Mouse (Mus musculus) T-helper 1 cell (primary cell): ENCODE results near the gene Agps.

ENCODE experiments used
- in situ Hi-C: fragments of 300-600 bp; cut with MboI, MseI; formaldehyde crosslinking; loops from one replicate; pipeline ENCODE4 v1.15.1; 2025; ENCODE audit warnings: high pct_unique_total_duplicates

Agps gene

GRCm38 (mm10) chr2:75831881-75832633, at the start of gene Agps:
Agps (plus strand) TSS chr2:75832177.
- in situ Hi-C loops: no loop called here

- in situ Hi-C loops: no loop called here
Measured at GRCm38 (mm10) chr2:75786075-75786474, 45.9 kb upstream of the Agps start.

GRCm38 (mm10) chr2:75788511-75788910, 43.5 kb upstream of the Agps start:
- in situ Hi-C loops: no loop called here

GRCm38 (mm10) chr2:75789959-75790523, 41.9 kb upstream of the Agps start:
- in situ Hi-C loops: no loop called here

GRCm38 (mm10) chr2:75791561-75792308, 40.2 kb upstream of the Agps start:
- in situ Hi-C loops: no loop called here

- in situ Hi-C loops: no loop called here
Measured at GRCm38 (mm10) chr2:75792377-75793203, 39.4 kb upstream of the Agps start.

GRCm38 (mm10) chr2:75796181-75796580, 35.8 kb upstream of the Agps start:
- in situ Hi-C loops: loop anchor here (5.0 kb wide), 1 partner anchor 41 kb away; no protein-coding TSS in a partner anchor

- in situ Hi-C loops: loop anchor here (5.0 kb wide), 1 partner anchor 39 kb away; no protein-coding TSS in a partner anchor
Measured at GRCm38 (mm10) chr2:75798434-75798970, 33.5 kb upstream of the Agps start.

GRCm38 (mm10) chr2:75805767-75806166, 26.2 kb upstream of the Agps start:
- in situ Hi-C loops: no loop called here

- in situ Hi-C loops: no loop called here
Measured at GRCm38 (mm10) chr2:75806891-75807290, 25.1 kb upstream of the Agps start.

- in situ Hi-C loops: no loop called here
Measured at GRCm38 (mm10) chr2:75807460-75807859, 24.5 kb upstream of the Agps start.

- in situ Hi-C loops: loop anchor here (10.0 kb wide), 1 partner anchor 520 kb away; the partner anchor contains the start of gene Pde11a
Measured at GRCm38 (mm10) chr2:75814880-75815279, 17.1 kb upstream of the Agps start.

GRCm38 (mm10) chr2:75815521-75815920, 16.5 kb upstream of the Agps start:
- in situ Hi-C loops: loop anchor here (10.0 kb wide), 1 partner anchor 519 kb away; the partner anchor contains the start of gene Pde11a

GRCm38 (mm10) chr2:75816673-75817072, 15.3 kb upstream of the Agps start:
- in situ Hi-C loops: loop anchor here (10.0 kb wide), 1 partner anchor 518 kb away; the partner anchor contains the start of gene Pde11a

GRCm38 (mm10) chr2:75818719-75819118, 13.3 kb upstream of the Agps start:
- in situ Hi-C loops: loop anchor here (10.0 kb wide), 1 partner anchor 516 kb away; the partner anchor contains the start of gene Pde11a

GRCm38 (mm10) chr2:75819796-75820195, 12.2 kb upstream of the Agps start:
- in situ Hi-C loops: loop anchor here (10.0 kb wide), 1 partner anchor 515 kb away; the partner anchor contains the start of gene Pde11a

GRCm38 (mm10) chr2:75821971-75822751, 9.8 kb upstream of the Agps start:
- in situ Hi-C loops: no loop called here

- in situ Hi-C loops: no loop called here
Measured at GRCm38 (mm10) chr2:75823736-75824135, 8.2 kb upstream of the Agps start.

- in situ Hi-C loops: no loop called here
Measured at GRCm38 (mm10) chr2:75824144-75824543, 7.8 kb upstream of the Agps start.

GRCm38 (mm10) chr2:75824846-75825245, 7.1 kb upstream of the Agps start:
- in situ Hi-C loops: no loop called here
